Mouse (Mus musculus) brain, adult 2 months (tissue): ENCODE measurements around the gene Edn2.

Experiments
- DNase-seq: peaks from one replicate; pipeline ENCODE4 v3.0.0; 2011; ENCODE audit warnings: low read depth, low spot score

The Edn2 gene

GRCm38 (mm10) chr4:120153736-120154135 is 7.3 kb upstream of the Edn2 start:
- no peak for DNase-seq

- DNase-seq = no peak
These were observed 2.2 kb upstream of the Edn2 start for GRCm38 (mm10) chr4:120158714-120159310.

- DNase-seq = no peak
These were observed 1.6 kb downstream of the Edn2 start for GRCm38 (mm10) chr4:120162586-120162985.

- peak; percentile 89 for DNase-seq
These were observed 2.2 kb downstream of the Edn2 start for GRCm38 (mm10) chr4:120163242-120163641.

GRCm38 (mm10) chr4:120164316-120164715 is 3.3 kb downstream of the Edn2 start:
- DNase-seq = no peak

GRCm38 (mm10) chr4:120167778-120168177 is 6.8 kb downstream of the Edn2 start:
- DNase-seq = no peak

- DNase-seq = no peak
These were observed 7.3 kb downstream of the Edn2 start for GRCm38 (mm10) chr4:120168346-120168745.

GRCm38 (mm10) chr4:120170387-120170936 is 9.5 kb downstream of the Edn2 start:
- DNase-seq = no peak

- DNase-seq = peak; percentile 30
These were observed 11.2 kb downstream of the Edn2 start for GRCm38 (mm10) chr4:120172050-120172684.

GRCm38 (mm10) chr4:120179123-120179522 is 18.1 kb downstream of the Edn2 start:
- DNase-seq = no peak

GRCm38 (mm10) chr4:120180535-120180934 is 19.5 kb downstream of the Edn2 start:
- no peak for DNase-seq

- DNase-seq = no peak
These were observed 23.5 kb downstream of the Edn2 start for GRCm38 (mm10) chr4:120184374-120184991.

- DNase-seq = no peak
These were observed 25.4 kb downstream of the Edn2 start for GRCm38 (mm10) chr4:120186441-120186840.

GRCm38 (mm10) chr4:120186934-120187333 is 25.9 kb downstream of the Edn2 start:
- DNase-seq = no peak

- DNase-seq = no peak
These were observed 27.2 kb downstream of the Edn2 start for GRCm38 (mm10) chr4:120188204-120188603.

GRCm38 (mm10) chr4:120188651-120189161 is 27.7 kb downstream of the Edn2 start:
- DNase-seq = peak; percentile 97

- peak; percentile 93 for DNase-seq
These were observed 28.9 kb downstream of the Edn2 start for GRCm38 (mm10) chr4:120189941-120190340.

- DNase-seq = no peak
These were observed 31.0 kb downstream of the Edn2 start for GRCm38 (mm10) chr4:120191987-120192386.

GRCm38 (mm10) chr4:120194026-120194425 is 33.0 kb downstream of the Edn2 start:
- no peak for DNase-seq

- no peak for DNase-seq
These were observed 34.0 kb downstream of the Edn2 start for GRCm38 (mm10) chr4:120194965-120195364.

- DNase-seq = no peak
These were observed 38.3 kb downstream of the Edn2 start for GRCm38 (mm10) chr4:120199184-120199885.
